ENCODE assay signal across 22 mouse cellular contexts in genomic region chr11:46819930-46820329, GRCm38 (mm10). TPM values are rescaled to one million over a fixed set of nuclear protein-coding genes. Genes with fewer than 3 reads are reported as not detected.
DNase-seq lines count a peak whose midpoint lies in the region; ATAC-seq lines count a peak whose summit lies in the region.
"Had no signal": no experiment of that assay in that cellular context is flagged by ENCODE, and none has a peak within 500 bp of the region (broad histone marks: within the 10 kb centered on the region; RNA-seq: fewer than 3 reads in every experiment).

No protein-coding gene starts in this region.

- H3K9me3 ChIP-seq in heart, embryonic 11.5 days (replicated peaks; ENCODE audit: control insufficient read depth, low read length) = no peaks in the 10 kb centered on the region
- no peaks in the 10 kb centered on the region for H3K9me3 ChIP-seq in embryonic facial prominence, embryonic 15.5 days (replicated peaks)
- H3K9me3 ChIP-seq: forebrain, embryonic 13.5 days; heart, embryonic 10.5 days; heart, embryonic 15.5 days; hindbrain, embryonic 13.5 days; intestine, embryonic 15.5 days had no signal

- DNase-seq in heart, adult 11 months = peak; percentile 92
- DNase-seq in layer of hippocampus, adult 11-12 months (ENCODE audit: low spot score) = peak; percentile 21
- no peak for DNase-seq in layer of hippocampus, adult 9-10 months (ENCODE audit: low spot score)
- DNase-seq in skeletal muscle tissue, adult 2 months (ENCODE audit: low read depth, low spot score) = peak; percentile 3
- no peak for DNase-seq in left cerebral cortex, postnatal 14 days (ENCODE audit: low spot score in 2 of 2)
- no peak for DNase-seq in adrenal gland, postnatal 14 days
- DNase-seq: adrenal gland, adult 2 months; cerebellum, adult 11 months; cerebellum, adult 8-10 months; cerebellum, postnatal 14 days; forebrain, postnatal 0 days; gastrocnemius, postnatal 14 days; heart, postnatal 14 days had no signal

- H3K36me3 ChIP-seq in heart, embryonic 11.5 days (ENCODE audit: control insufficient read depth, insufficient read depth, low read length) = no peaks in the 10 kb centered on the region
- no peaks in the 10 kb centered on the region for H3K36me3 ChIP-seq in embryonic facial prominence, embryonic 15.5 days
- H3K36me3 ChIP-seq: heart, embryonic 10.5 days; heart, embryonic 15.5 days; hindbrain, embryonic 13.5 days; intestine, embryonic 15.5 days had no signal

- no peak overlapping the region for H3K4me3 ChIP-seq in heart, embryonic 11.5 days (ENCODE audit: low read depth, low read length)
- no peak overlapping the region for H3K4me3 ChIP-seq in embryonic facial prominence, embryonic 15.5 days (replicated peaks)
- H3K4me3 ChIP-seq: forebrain, embryonic 13.5 days; heart, embryonic 10.5 days; heart, embryonic 15.5 days; hindbrain, embryonic 13.5 days; intestine, embryonic 15.5 days had no signal

- WGBS in heart, embryonic 11.5 days (ENCODE audit: insufficient replicate concordance) = 25% methylated on average over 4 of the region's 4 CpGs
- 19% methylated on average over 4 of the region's 4 CpGs for WGBS in embryonic facial prominence, embryonic 15.5 days

- intact Hi-C loops in left cerebral cortex, postnatal 14 days (cut with DNase I) = no loop called here

- H3K4me1 ChIP-seq in heart, embryonic 11.5 days (ENCODE audit: control insufficient read depth, insufficient read depth, low read length) = no peaks in the 10 kb centered on the region
- H3K4me1 ChIP-seq in embryonic facial prominence, embryonic 15.5 days = no peaks in the 10 kb centered on the region
- H3K4me1 ChIP-seq: forebrain, embryonic 13.5 days; heart, embryonic 10.5 days; heart, embryonic 15.5 days; hindbrain, embryonic 13.5 days; intestine, embryonic 15.5 days had no signal

- H3K9ac ChIP-seq in heart, embryonic 11.5 days (ENCODE audit: low read depth, low read length) = no peak overlapping the region
- no peak overlapping the region for H3K9ac ChIP-seq in embryonic facial prominence, embryonic 15.5 days
- H3K9ac ChIP-seq: forebrain, embryonic 13.5 days; forebrain, postnatal 0 days; heart, embryonic 15.5 days; hindbrain, embryonic 13.5 days; intestine, embryonic 15.5 days had no signal

- no peak overlapping the region for H3K27ac ChIP-seq in heart, embryonic 11.5 days (ENCODE audit: low read depth, low read length)
- H3K27ac ChIP-seq in embryonic facial prominence, embryonic 15.5 days (replicated peaks) = no peak overlapping the region
- H3K27ac ChIP-seq: forebrain, embryonic 13.5 days; heart, embryonic 10.5 days; heart, embryonic 15.5 days; hindbrain, embryonic 13.5 days; intestine, embryonic 15.5 days had no signal

- ATAC-seq in heart, embryonic 11.5 days (replicated peaks; ENCODE audit: insufficient number of reproducible peaks, low FRiP score, low TSS enrichment) = no peak
- ATAC-seq in embryonic facial prominence, embryonic 15.5 days (ENCODE audit: insufficient number of reproducible peaks, low FRiP score, low TSS enrichment, low read depth) = peak; percentile 7; the same call in 1 of the 2 replicates
- ATAC-seq: forebrain, embryonic 13.5 days; forebrain, postnatal 0 days; intestine, embryonic 15.5 days had no signal

- no peak overlapping the region for H3K4me2 ChIP-seq in heart, embryonic 11.5 days
- H3K4me2 ChIP-seq in embryonic facial prominence, embryonic 15.5 days (replicated peaks) = no peak overlapping the region
- H3K4me2 ChIP-seq: forebrain, embryonic 13.5 days; heart, embryonic 15.5 days; hindbrain, embryonic 13.5 days; intestine, embryonic 15.5 days had no signal

- no peaks in the 10 kb centered on the region for H3K27me3 ChIP-seq in heart, embryonic 11.5 days (ENCODE audit: control insufficient read depth, insufficient read depth, low read length)
- no peaks in the 10 kb centered on the region for H3K27me3 ChIP-seq in embryonic facial prominence, embryonic 15.5 days
- H3K27me3 ChIP-seq: CH12.LX; forebrain, embryonic 13.5 days; heart, embryonic 15.5 days; hindbrain, embryonic 13.5 days; intestine, embryonic 15.5 days had no signal

RNA-seq across cellular contexts. Expression of gene Timd4, which starts 9.3 kb away (rescaled TPM):
- polyA plus RNA-seq in heart, embryonic 11.5 days (2014; fragmentation: Nextera tagmentation; extraction: Ambion mirVana) = 0.15 and 0.16 TPM in 2 replicates
- 0.27 TPM in 1 of 2 replicates, not detected in the other for polyA plus RNA-seq in embryonic facial prominence, embryonic 15.5 days (2015; fragmentation: Nextera tagmentation; extraction: Ambion mirVana)
- not detected for total RNA-seq in left cerebral cortex, postnatal 14 days (2021)
- total RNA-seq in adrenal gland, postnatal 14 days (2021) = 1.4 and 11.1 TPM in 2 replicates
- total RNA-seq: CH12.LX; hematopoietic stem cell, adult 5-6 weeks had no signal
- polyA plus RNA-seq: forebrain, embryonic 13.5 days; forebrain, postnatal 0 days had no signal

Comparison
In these comparisons a context has a peak if more than half of its experiments do, and no peak if none do; other contexts are left out.
1. DNase-seq: peak in heart, adult 11 months (single experiment), layer of hippocampus, adult 11-12 months (single experiment) and skeletal muscle tissue, adult 2 months (single experiment); none in layer of hippocampus, adult 9-10 months (single experiment), left cerebral cortex, postnatal 14 days (0 of 2) and adrenal gland, postnatal 14 days (single experiment).